Mouse (Mus musculus): Measurements from ENCODE around the gene Bnip1.

DNA sequence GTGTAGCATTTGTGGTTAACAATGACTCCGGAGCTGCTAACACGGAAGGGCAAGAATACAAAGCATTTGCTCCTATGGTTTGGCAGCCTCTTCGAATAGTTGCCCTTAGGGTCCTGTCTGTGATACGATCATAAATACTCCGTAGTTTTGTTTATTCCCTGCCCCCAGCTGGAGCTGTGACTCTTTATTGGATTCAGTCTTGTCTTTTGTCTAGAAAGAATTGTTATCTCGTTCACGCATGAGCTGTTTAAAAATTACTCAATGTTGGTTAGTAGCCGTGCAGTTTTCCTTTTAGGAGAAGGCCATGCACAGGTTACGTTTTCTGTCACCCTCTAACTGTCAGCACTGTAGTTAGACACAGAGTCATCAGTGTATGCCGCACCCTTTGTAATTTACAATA lies 4.7 kb upstream of the Bnip1 start:
- no peak for TF ChIP-seq CTCF (conservative IDR thresholded peaks at IDR 0.05; ENCODE audit: low read length)
- no peak for TF ChIP-seq POU5F1 (IDR thresholded peaks at IDR 0.05; ENCODE audit: borderline replicate concordance, low read length)
- TF ChIP-seq NANOG (IDR thresholded peaks at IDR 0.05; ENCODE audit: borderline replicate concordance, low read length) = no peak

All from E14TG2a.4 (cell line).